Mouse (Mus musculus): ENCODE measurements at regions not wholly inside any gene's neighbourhood (a gene's known extent, or its start where the extent isn't known, plus 50 kb on each side); places are given as distances from the start of the nearest gene placed in this dataset.

GRCm38 (mm10) chr16:86401381-86401780 is 499.8 kb upstream of the Adamts5 start:
- Histone ChIP-seq H3K27ac (no peak overlapping the region), H3K36me3 (no peaks in the 10 kb centered on the region), H3K4me3 (no peak overlapping the region), H3K9me3 (replicated peaks) (no peaks in the 10 kb centered on the region), H3K4me2 (no peak overlapping the region), H3K27me3 (no peaks in the 10 kb centered on the region), H3K4me1 (replicated peaks) (no peaks in the 10 kb centered on the region), H3K9ac (no peak overlapping the region)
- ATAC-seq (replicated peaks; ENCODE audit: insufficient number of reproducible peaks, insufficient read depth, low FRiP score, low read depth) = no peak
- 79% methylated on average over 1 of the region's 1 CpGs for WGBS

- Histone ChIP-seq H3K9me3 (replicated peaks) (no peaks in the 10 kb centered on the region), H3K27ac (no peak overlapping the region), H3K4me2 (no peak overlapping the region), H3K4me3 (no peak overlapping the region), H3K4me1 (replicated peaks) (no peaks in the 10 kb centered on the region), H3K27me3 (no peaks in the 10 kb centered on the region), H3K36me3 (no peaks in the 10 kb centered on the region), H3K9ac (no peak overlapping the region)
- WGBS = 93% methylated on average over 1 of the region's 1 CpGs
- no peak for ATAC-seq (replicated peaks; ENCODE audit: insufficient number of reproducible peaks, insufficient read depth, low FRiP score, low read depth)
Observed at GRCm38 (mm10) chr16:86399288-86399687, 497.7 kb upstream of the Adamts5 start.

- no peaks in the 10 kb centered on the region for H3K4me1 ChIP-seq (replicated peaks)
Observed at GRCm38 (mm10) chr16:86397521-86397920, 495.9 kb upstream of the Adamts5 start.

GRCm38 (mm10) chr16:86389063-86389723 is 487.6 kb upstream of the Adamts5 start:
- ATAC-seq (replicated peaks; ENCODE audit: insufficient number of reproducible peaks, insufficient read depth, low FRiP score, low read depth) = no peak
- H3K9ac ChIP-seq = no peak overlapping the region
- H3K27ac ChIP-seq = no peak overlapping the region
- no peak overlapping the region for H3K4me3 ChIP-seq
- no peaks in the 10 kb centered on the region for H3K9me3 ChIP-seq (replicated peaks)
- WGBS = 62% methylated on average over 3 of the region's 3 CpGs
- H3K4me2 ChIP-seq = no peak overlapping the region
- no peaks in the 10 kb centered on the region for H3K4me1 ChIP-seq (replicated peaks)
- H3K36me3 ChIP-seq = no peaks in the 10 kb centered on the region
- no peaks in the 10 kb centered on the region for H3K27me3 ChIP-seq

More at GRCm38 (mm10) chr16:86397521-86397920, 495.9 kb upstream of the Adamts5 start:
- Histone ChIP-seq H3K27me3 (no peaks in the 10 kb centered on the region), H3K4me2 (no peak overlapping the region), H3K36me3 (no peaks in the 10 kb centered on the region), H3K4me3 (no peak overlapping the region), H3K9me3 (replicated peaks) (no peaks in the 10 kb centered on the region), H3K27ac (no peak overlapping the region), H3K9ac (no peak overlapping the region)
- WGBS = 60% methylated on average over 2 of the region's 2 CpGs
- ATAC-seq (replicated peaks; ENCODE audit: insufficient number of reproducible peaks, insufficient read depth, low FRiP score, low read depth) = no peak

GRCm38 (mm10) chr16:86388128-86388527 is 486.5 kb upstream of the Adamts5 start:
- Histone ChIP-seq H3K27ac (no peak overlapping the region), H3K36me3 (no peaks in the 10 kb centered on the region), H3K27me3 (no peaks in the 10 kb centered on the region), H3K4me1 (replicated peaks) (no peaks in the 10 kb centered on the region), H3K4me2 (no peak overlapping the region), H3K9me3 (replicated peaks) (no peaks in the 10 kb centered on the region), H3K9ac (no peak overlapping the region), H3K4me3 (no peak overlapping the region)
- WGBS = 67% methylated on average over 1 of the region's 1 CpGs
- ATAC-seq (replicated peaks; ENCODE audit: insufficient number of reproducible peaks, insufficient read depth, low FRiP score, low read depth) = no peak

GRCm38 (mm10) chr16:86377991-86378390 is 476.4 kb upstream of the Adamts5 start:
- no peak for ATAC-seq (replicated peaks; ENCODE audit: insufficient number of reproducible peaks, insufficient read depth, low FRiP score, low read depth)

GRCm38 (mm10) chr16:86371652-86372051 is 470.0 kb upstream of the Adamts5 start:
- ATAC-seq (replicated peaks; ENCODE audit: insufficient number of reproducible peaks, insufficient read depth, low FRiP score, low read depth) = no peak
- 67% methylated on average over 4 of the region's 4 CpGs for WGBS
- Histone ChIP-seq H3K27me3 (no peaks in the 10 kb centered on the region), H3K27ac (no peak overlapping the region), H3K9ac (no peak overlapping the region), H3K4me2 (no peak overlapping the region), H3K4me3 (no peak overlapping the region), H3K36me3 (no peaks in the 10 kb centered on the region), H3K4me1 (replicated peaks) (no peaks in the 10 kb centered on the region), H3K9me3 (replicated peaks) (no peaks in the 10 kb centered on the region)

More at GRCm38 (mm10) chr16:86377991-86378390, 476.4 kb upstream of the Adamts5 start:
- no peaks in the 10 kb centered on the region for H3K9me3 ChIP-seq (replicated peaks)
- 47% methylated on average over 3 of the region's 3 CpGs for WGBS
- no peak overlapping the region for H3K4me3 ChIP-seq
- H3K27ac ChIP-seq = no peak overlapping the region
- H3K27me3 ChIP-seq = no peaks in the 10 kb centered on the region
- H3K36me3 ChIP-seq = no peaks in the 10 kb centered on the region
- no peak overlapping the region for H3K4me2 ChIP-seq
- H3K9ac ChIP-seq = no peak overlapping the region
- H3K4me1 ChIP-seq (replicated peaks) = no peaks in the 10 kb centered on the region

GRCm38 (mm10) chr16:86368449-86368848 is 466.8 kb upstream of the Adamts5 start:
- Histone ChIP-seq H3K27me3 (no peaks in the 10 kb centered on the region), H3K4me1 (replicated peaks) (no peaks in the 10 kb centered on the region), H3K9ac (no peak overlapping the region), H3K9me3 (replicated peaks) (no peaks in the 10 kb centered on the region), H3K4me2 (no peak overlapping the region), H3K36me3 (no peaks in the 10 kb centered on the region), H3K27ac (no peak overlapping the region), H3K4me3 (no peak overlapping the region)
- no peak for ATAC-seq (replicated peaks; ENCODE audit: insufficient number of reproducible peaks, insufficient read depth, low FRiP score, low read depth)
- 70% methylated on average over 5 of the region's 5 CpGs for WGBS

- no peak overlapping the region for H3K9ac ChIP-seq
Observed at GRCm38 (mm10) chr16:86366197-86366596, 464.6 kb upstream of the Adamts5 start.

GRCm38 (mm10) chr16:86361099-86361498 is 459.5 kb upstream of the Adamts5 start:
- Histone ChIP-seq H3K9ac (no peak overlapping the region), H3K27me3 (no peaks in the 10 kb centered on the region), H3K4me3 (no peak overlapping the region), H3K4me2 (no peak overlapping the region), H3K27ac (no peak overlapping the region), H3K4me1 (replicated peaks) (no peaks in the 10 kb centered on the region), H3K36me3 (no peaks in the 10 kb centered on the region), H3K9me3 (replicated peaks) (no peaks in the 10 kb centered on the region)
- WGBS = 85% methylated on average over 5 of the region's 5 CpGs
- no peak for ATAC-seq (replicated peaks; ENCODE audit: insufficient number of reproducible peaks, insufficient read depth, low FRiP score, low read depth)

More at GRCm38 (mm10) chr16:86366197-86366596, 464.6 kb upstream of the Adamts5 start:
- no peaks in the 10 kb centered on the region for H3K4me1 ChIP-seq (replicated peaks)
- no peak for ATAC-seq (replicated peaks; ENCODE audit: insufficient number of reproducible peaks, insufficient read depth, low FRiP score, low read depth)
- H3K36me3 ChIP-seq = no peaks in the 10 kb centered on the region
- H3K4me3 ChIP-seq = no peak overlapping the region
- no peaks in the 10 kb centered on the region for H3K27me3 ChIP-seq
- 85% methylated on average over 1 of the region's 1 CpGs for WGBS
- H3K4me2 ChIP-seq = no peak overlapping the region
- H3K27ac ChIP-seq = no peak overlapping the region
- no peaks in the 10 kb centered on the region for H3K9me3 ChIP-seq (replicated peaks)

- H3K4me1 ChIP-seq (replicated peaks) = no peaks in the 10 kb centered on the region
- no peaks in the 10 kb centered on the region for H3K36me3 ChIP-seq
- no peak overlapping the region for H3K9ac ChIP-seq
- ATAC-seq (replicated peaks; ENCODE audit: insufficient number of reproducible peaks, insufficient read depth, low FRiP score, low read depth) = no peak
- no peaks in the 10 kb centered on the region for H3K9me3 ChIP-seq (replicated peaks)
- H3K4me3 ChIP-seq = no peak overlapping the region
- H3K4me2 ChIP-seq = no peak overlapping the region
- no peak overlapping the region for H3K27ac ChIP-seq
- WGBS = 65% methylated on average over 2 of the region's 2 CpGs
- no peaks in the 10 kb centered on the region for H3K27me3 ChIP-seq
Observed at GRCm38 (mm10) chr16:86355036-86355435, 453.4 kb upstream of the Adamts5 start.

GRCm38 (mm10) chr16:86347753-86348152 is 446.1 kb upstream of the Adamts5 start:
- Histone ChIP-seq H3K9ac (no peak overlapping the region), H3K9me3 (replicated peaks) (no peaks in the 10 kb centered on the region), H3K27me3 (no peaks in the 10 kb centered on the region), H3K4me2 (no peak overlapping the region), H3K27ac (no peak overlapping the region), H3K36me3 (no peaks in the 10 kb centered on the region), H3K4me1 (replicated peaks) (no peaks in the 10 kb centered on the region), H3K4me3 (no peak overlapping the region)
- 74% methylated on average over 5 of the region's 5 CpGs for WGBS
- no peak for ATAC-seq (replicated peaks; ENCODE audit: insufficient number of reproducible peaks, insufficient read depth, low FRiP score, low read depth)

Measured in heart, embryonic 15.5 days (tissue).